Mouse (Mus musculus) hindbrain, embryonic 15.5 days (tissue): ENCODE results near the gene Slc19a1. TPM values are rescaled to one million over a fixed set of nuclear protein-coding genes. Genes with fewer than 3 reads are reported as not detected.

Source experiments
- ATAC-seq: fragments of 200-750 bp; cut with Nextera tagmentation; 2 replicates; pipeline ENCODE4 v1.8.0; 2017; ENCODE audit warnings: low read depth, moderate number of reproducible peaks, moderate TSS enrichment; ENCODE audit not compliant: low FRiP score
- H3K27ac ChIP-seq: fragments of 300-500 bp; sonication (generic); replicated peaks from 2 replicates; pipeline ENCODE4 v1.5.1; 2015; ENCODE audit warnings: mild to moderate bottlenecking, inconsistent platforms
- H3K27me3 ChIP-seq: fragments of 300-500 bp; sonication (generic); 2 replicates; pipeline ENCODE4 v1.6.1; 2015; ENCODE audit warnings: control low read depth, inconsistent platforms
- H3K36me3 ChIP-seq: fragments of 300-500 bp; sonication (generic); 2 replicates; pipeline ENCODE4 v1.6.1; 2015; ENCODE audit warnings: control low read depth, inconsistent platforms
- H3K4me1 ChIP-seq: fragments of 300-500 bp; sonication (generic); replicated peaks from 2 replicates; pipeline ENCODE4 v1.6.1; 2015; ENCODE audit warnings: control low read depth, inconsistent platforms
- H3K4me2 ChIP-seq: fragments of 300-500 bp; sonication (generic); 2 replicates; pipeline ENCODE4 v1.6.1; 2015; ENCODE audit warnings: moderate library complexity, mild to moderate bottlenecking, inconsistent platforms
- H3K4me3 ChIP-seq: fragments of 300-500 bp; sonication (generic); 2 replicates; pipeline ENCODE4 v1.5.1; 2015; ENCODE audit warnings: mild to moderate bottlenecking, inconsistent platforms
- H3K9ac ChIP-seq: fragments of 300-500 bp; sonication (generic); 2 replicates; pipeline ENCODE4 v1.6.1; 2015; ENCODE audit warnings: inconsistent platforms
- H3K9me3 ChIP-seq: fragments of 300-500 bp; sonication (generic); 2 replicates; pipeline ENCODE4 v1.6.1; 2016; ENCODE audit warnings: control low read depth, inconsistent platforms
- WGBS: fragments of 180-500 bp; shearing (Covaris S2); methylation state at CpG from one replicate; pipeline ENCODE4 v1.1.7; 2015; 5-methylcytosine and 5-hydroxymethylcytosine counted together
- polyA plus RNA-seq: library from polyadenylated mRNA; unstranded; fragments of >200 nt; fragmentation: Nextera tagmentation; extraction: Ambion mirVana; gene quantifications from 2 replicates; pipeline ENCODE4 v1.2.1, GENCODE M21; 2015

Slc19a1 gene
- polyA plus RNA-seq, 1 experiment from 2014 or later: 42.9 TPM

DNA sequence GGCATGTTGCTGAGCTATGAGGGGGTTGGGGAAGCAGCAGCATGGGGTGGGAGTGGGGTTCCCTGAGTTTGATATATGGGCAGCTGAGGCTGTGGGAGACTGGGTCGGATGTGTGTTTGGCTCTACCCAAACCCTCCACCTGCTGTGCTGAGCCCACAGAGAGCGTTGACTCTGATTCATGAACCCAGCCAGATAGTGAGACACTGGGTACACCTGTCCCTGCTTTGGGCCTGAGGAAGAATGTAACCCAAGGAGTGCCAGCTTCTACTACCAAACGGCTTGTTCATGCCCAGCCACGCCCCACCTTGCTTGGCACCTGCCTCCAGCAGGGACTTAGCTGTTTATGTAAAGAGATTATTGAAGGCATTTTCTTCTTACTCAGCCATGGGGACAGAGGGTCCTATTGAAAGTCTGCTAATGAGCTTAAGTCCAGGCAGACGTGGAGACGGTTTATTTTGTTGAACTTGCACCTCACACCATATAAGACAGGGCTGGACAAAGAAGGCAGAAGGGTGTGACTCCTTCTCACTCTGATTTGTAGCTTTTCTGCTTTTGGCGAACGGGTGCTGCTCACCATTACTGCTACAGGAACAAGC is 6.6 kb downstream of the Slc19a1 start:
- Histone ChIP-seq H3K9ac (no peak overlapping the region), H3K4me3 (no peak overlapping the region), H3K4me1 (peaks cover 18% of the 10 kb centered on the region), H3K27me3 (no peaks in the 10 kb centered on the region), H3K36me3 (peaks cover 38% of the 10 kb centered on the region), H3K4me2 (no peak overlapping the region), H3K9me3 (no peaks in the 10 kb centered on the region), H3K27ac (no peak overlapping the region)
- 88% methylated on average over 8 of the region's 8 CpGs for WGBS
- ATAC-seq: no peak

DNA sequence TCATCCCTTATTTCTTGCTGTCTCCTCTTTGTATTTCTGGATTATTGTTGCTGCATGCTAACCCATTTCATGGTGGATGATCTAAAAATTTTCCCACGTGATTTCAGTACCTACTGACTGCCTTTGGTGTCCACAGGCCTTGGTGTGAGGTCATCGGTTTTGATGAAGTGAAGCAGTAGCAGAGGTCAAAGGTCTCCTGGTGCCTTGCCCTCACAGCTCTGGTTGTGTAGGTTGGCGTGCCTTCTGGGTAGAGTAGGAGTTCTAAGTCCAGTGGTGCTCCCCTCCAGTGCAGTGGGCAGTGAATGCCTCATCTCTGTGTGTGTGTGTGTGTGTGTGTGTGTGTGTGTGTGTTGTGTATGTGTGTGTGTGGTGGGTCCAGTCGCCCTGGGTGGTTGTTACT is 16.2 kb downstream of the Slc19a1 start:
- Histone ChIP-seq H3K27me3 (no peaks in the 10 kb centered on the region), H3K9me3 (no peaks in the 10 kb centered on the region), H3K4me1 (no peaks in the 10 kb centered on the region), H3K4me2 (no peak overlapping the region), H3K36me3 (peaks cover 56% of the 10 kb centered on the region), H3K4me3 (no peak overlapping the region), H3K9ac (no peak overlapping the region), H3K27ac (no peak overlapping the region)
- 74% methylated on average over 4 of the region's 4 CpGs for WGBS
- no peak for ATAC-seq

DNA sequence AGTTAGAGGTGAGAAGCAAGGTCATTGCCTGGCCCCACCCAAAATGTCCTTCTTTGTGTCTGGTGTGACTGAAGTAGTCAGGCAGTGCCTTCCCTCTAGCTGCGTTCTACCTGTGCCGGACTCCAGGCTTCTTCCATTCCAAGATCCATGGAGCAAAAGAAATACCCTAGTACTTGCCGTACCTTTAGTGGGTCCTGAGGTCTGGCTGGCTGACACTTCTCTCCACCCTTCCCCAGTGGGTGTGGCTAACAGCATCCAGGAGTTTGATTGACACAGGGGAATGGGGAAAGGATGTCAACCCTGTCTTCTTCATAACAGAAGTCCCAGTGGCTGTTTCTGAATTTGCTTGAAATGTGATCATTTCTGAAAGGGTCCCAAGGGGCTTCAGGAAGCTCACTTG is 16.6 kb downstream of the Slc19a1 start:
- Histone ChIP-seq H3K36me3 (peaks cover 51% of the 10 kb centered on the region), H3K4me2 (no peak overlapping the region), H3K27ac (no peak overlapping the region), H3K9me3 (no peaks in the 10 kb centered on the region), H3K4me1 (no peaks in the 10 kb centered on the region), H3K4me3 (no peak overlapping the region), H3K9ac (no peak overlapping the region), H3K27me3 (no peaks in the 10 kb centered on the region)
- ATAC-seq: no peak
- 94% methylated on average over 3 of the region's 3 CpGs for WGBS

DNA sequence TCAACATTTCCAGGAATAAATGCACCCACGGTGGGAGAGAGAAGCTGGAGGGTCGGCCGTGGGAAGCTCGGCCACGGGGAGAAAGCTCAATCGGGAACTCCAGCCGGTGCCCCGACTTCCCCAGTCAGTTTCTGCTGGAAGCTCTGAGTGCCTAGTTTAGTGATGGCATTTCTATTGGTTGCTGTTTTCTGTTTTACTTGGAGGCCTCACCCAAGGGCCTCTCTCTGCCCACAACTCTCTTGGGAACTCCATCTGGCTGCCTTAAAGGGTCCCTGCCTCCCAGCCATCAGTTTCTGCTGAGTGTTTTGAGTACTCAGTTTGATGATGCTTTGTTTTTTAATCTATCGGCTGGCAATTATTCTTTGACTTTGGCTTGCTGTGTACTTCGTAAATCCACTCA is 24.7 kb downstream of the Slc19a1 start:
- H3K4me1 ChIP-seq: no peaks in the 10 kb centered on the region; the same call in 1 of the 2 replicates
- no peak overlapping the region for H3K27ac ChIP-seq
- no peak overlapping the region for H3K4me3 ChIP-seq
- no peaks in the 10 kb centered on the region for H3K9me3 ChIP-seq
- 0 out of 2 replicates have a peak, but pooled peaks cover 1% of the 10 kb centered on the region for H3K36me3 ChIP-seq
- no peak for ATAC-seq
- WGBS: 81% methylated on average over 10 of the region's 10 CpGs
- H3K27me3 ChIP-seq: no peaks in the 10 kb centered on the region
- no peak overlapping the region for H3K4me2 ChIP-seq
- no peak overlapping the region for H3K9ac ChIP-seq

DNA sequence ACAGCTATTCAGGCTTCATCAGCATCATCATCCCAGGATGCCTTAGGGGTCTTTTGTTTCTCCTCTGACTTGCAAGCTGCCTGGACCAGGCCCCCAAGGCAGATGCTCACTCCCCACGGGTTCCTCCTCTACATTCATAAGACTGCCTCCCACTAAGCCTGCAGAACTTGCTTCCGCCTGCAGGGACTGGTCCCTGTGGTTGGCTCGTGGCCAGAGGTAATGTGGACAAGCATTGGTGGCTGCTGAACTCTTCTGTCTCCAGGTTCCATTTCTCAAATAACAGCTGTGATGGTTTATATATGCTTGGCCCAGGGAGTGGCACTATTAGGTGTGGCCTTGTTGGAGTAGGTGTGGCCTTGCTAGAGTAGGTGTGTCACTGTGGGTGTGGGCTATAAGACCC is 29.4 kb downstream of the Slc19a1 start:
- Histone ChIP-seq H3K4me2 (no peak overlapping the region), H3K36me3 (no peaks in the 10 kb centered on the region), H3K4me3 (no peak overlapping the region), H3K9me3 (no peaks in the 10 kb centered on the region), H3K9ac (no peak overlapping the region), H3K27ac (0 out of 2 replicates have a peak overlapping the region, but pooled peaks have one; percentile 20), H3K4me1 (no peaks in the 10 kb centered on the region; the same call in 1 of the 2 replicates), H3K27me3 (no peaks in the 10 kb centered on the region)
- no peak for ATAC-seq
- 61% methylated on average over 3 of the region's 3 CpGs for WGBS

DNA sequence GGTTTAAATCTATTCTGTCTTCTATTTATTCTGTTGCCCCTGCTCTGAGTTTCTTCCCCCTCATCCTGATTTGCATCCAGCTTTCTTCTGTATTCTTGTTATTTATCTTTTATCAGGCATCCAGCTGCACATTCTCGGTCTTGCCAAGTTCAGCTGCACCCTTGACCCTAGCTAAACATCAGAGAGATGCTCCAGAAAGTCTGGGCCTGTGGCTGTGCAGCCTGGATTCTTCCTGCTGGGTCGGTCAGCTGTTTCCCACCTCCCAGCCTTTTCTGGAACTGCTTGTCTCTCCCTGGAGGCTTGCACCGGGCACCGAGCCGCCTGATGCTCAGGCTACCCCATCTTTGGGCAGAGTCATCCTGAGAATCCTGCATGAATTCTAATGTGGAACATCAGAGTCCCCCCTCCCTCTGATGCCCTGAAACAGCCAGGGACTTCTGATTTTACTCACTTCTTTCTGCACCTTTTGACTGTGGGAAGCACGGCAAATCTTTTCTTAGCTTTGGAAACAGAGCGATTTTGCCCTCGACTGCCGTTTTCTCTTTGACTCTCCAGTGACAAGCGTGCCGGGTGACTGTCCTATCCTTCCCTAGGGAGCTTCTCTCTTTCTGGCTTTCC is 30.5 kb downstream of the Slc19a1 start:
- WGBS: 78% methylated on average over 11 of the region's 11 CpGs
- Histone ChIP-seq H3K27ac (0 out of 2 replicates have a peak overlapping the region, but pooled peaks have one; percentile 20), H3K4me1 (no peaks in the 10 kb centered on the region), H3K36me3 (no peaks in the 10 kb centered on the region), H3K9me3 (no peaks in the 10 kb centered on the region), H3K4me3 (no peak overlapping the region), H3K27me3 (no peaks in the 10 kb centered on the region), H3K4me2 (no peak overlapping the region), H3K9ac (no peak overlapping the region)
- ATAC-seq: no peak

DNA sequence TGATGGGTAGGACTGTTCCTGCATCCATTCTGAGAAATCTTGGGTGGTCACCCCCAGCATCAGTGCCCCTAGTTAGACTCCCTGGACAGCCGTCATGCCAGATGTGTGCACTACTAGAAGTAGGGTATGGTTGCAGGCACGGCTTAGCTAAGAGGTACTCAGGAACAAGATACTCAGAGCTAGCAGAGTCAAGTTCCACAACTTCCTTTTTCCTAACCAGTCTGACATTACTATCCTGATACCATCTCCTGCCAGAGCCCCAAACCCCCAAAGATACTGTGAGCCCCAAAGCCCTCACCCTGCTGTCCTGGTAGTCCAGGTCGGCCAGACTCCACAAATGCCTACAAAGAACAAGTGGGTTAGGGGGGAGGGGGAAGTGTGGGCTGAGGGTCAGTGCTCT is 32.2 kb downstream of the Slc19a1 start:
- ATAC-seq: no peak
- no peaks in the 10 kb centered on the region for H3K9me3 ChIP-seq
- no peaks in the 10 kb centered on the region for H3K36me3 ChIP-seq
- H3K9ac ChIP-seq: no peak overlapping the region
- H3K4me2 ChIP-seq: no peak overlapping the region
- no peaks in the 10 kb centered on the region for H3K4me1 ChIP-seq
- WGBS: 100% methylated on average over 3 of the region's 3 CpGs
- H3K27me3 ChIP-seq: no peaks in the 10 kb centered on the region
- no peak overlapping the region for H3K4me3 ChIP-seq
- H3K27ac ChIP-seq: no peak overlapping the region

DNA sequence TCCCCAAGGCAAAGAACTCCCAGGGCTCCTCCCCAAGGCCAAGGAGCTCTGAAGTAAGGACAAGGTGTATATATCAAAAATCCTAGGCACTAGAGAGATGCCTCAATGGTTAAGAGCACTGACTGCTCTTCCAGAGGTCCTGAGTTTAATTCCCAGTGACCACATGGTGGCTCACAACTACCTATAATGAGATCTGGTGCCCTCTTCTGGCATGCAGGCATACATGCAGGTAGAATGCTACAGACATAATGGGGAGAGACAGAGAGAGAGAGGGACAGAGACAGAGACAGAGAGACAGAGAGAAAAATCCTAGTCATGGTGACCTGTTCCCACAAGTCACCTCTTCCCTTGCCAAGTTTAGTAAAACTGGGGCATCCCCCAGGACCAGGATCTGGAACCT is 32.6 kb downstream of the Slc19a1 start:
- H3K36me3 ChIP-seq: no peaks in the 10 kb centered on the region
- no peak overlapping the region for H3K9ac ChIP-seq
- no peaks in the 10 kb centered on the region for H3K9me3 ChIP-seq
- no peaks in the 10 kb centered on the region for H3K27me3 ChIP-seq
- no peaks in the 10 kb centered on the region for H3K4me1 ChIP-seq
- H3K27ac ChIP-seq: no peak overlapping the region
- no peak overlapping the region for H3K4me2 ChIP-seq
- ATAC-seq: no peak
- no peak overlapping the region for H3K4me3 ChIP-seq

DNA sequence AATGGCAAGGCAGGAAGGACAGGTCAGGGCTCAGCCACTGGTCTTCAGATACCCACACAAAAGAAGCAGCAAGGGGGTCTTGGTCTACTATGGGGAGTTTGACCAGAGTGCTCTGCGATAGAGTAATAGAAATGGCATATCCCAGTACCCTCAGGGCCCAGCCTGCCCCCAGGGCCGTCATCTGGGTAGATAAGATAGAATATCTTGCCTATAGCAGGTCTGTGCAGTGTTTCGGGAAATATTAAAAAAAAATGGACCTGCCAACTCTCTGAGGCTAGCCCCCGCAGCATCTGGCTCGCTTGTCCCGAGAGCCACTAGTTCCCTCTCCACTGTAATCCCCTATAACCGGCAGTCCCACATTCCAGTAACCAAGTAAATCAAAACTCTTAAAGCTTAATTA is 36.4 kb downstream of the Slc19a1 start:
- no peak overlapping the region for H3K4me3 ChIP-seq
- H3K27ac ChIP-seq: no peak overlapping the region
- H3K27me3 ChIP-seq: no peaks in the 10 kb centered on the region
- no peaks in the 10 kb centered on the region for H3K4me1 ChIP-seq
- no peaks in the 10 kb centered on the region for H3K9me3 ChIP-seq
- no peak for ATAC-seq
- no peak overlapping the region for H3K4me2 ChIP-seq
- H3K36me3 ChIP-seq: no peaks in the 10 kb centered on the region
- no peak overlapping the region for H3K9ac ChIP-seq
- WGBS: 95% methylated on average over 7 of the region's 7 CpGs

DNA sequence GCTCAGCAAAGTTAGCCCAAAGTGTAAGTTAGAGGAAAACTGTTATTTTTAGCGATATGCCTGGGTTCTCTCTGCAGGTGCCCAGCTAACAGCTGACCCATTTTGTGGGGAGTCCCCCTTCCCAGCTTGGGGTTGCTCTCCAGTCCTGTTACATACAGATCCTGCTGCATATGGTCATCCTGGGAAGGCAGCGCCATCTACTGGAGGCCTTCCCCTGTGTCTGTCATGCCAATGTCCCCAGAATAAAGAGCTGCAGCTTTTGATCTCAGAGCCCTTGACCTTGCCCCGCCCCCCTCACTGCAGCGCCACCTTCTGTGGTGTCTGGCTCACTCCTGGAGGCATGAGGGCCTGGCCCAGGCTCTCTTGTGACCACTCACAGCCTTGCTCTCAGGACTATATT is 38.0 kb downstream of the Slc19a1 start:
- WGBS: 59% methylated on average over 4 of the region's 4 CpGs

DNA sequence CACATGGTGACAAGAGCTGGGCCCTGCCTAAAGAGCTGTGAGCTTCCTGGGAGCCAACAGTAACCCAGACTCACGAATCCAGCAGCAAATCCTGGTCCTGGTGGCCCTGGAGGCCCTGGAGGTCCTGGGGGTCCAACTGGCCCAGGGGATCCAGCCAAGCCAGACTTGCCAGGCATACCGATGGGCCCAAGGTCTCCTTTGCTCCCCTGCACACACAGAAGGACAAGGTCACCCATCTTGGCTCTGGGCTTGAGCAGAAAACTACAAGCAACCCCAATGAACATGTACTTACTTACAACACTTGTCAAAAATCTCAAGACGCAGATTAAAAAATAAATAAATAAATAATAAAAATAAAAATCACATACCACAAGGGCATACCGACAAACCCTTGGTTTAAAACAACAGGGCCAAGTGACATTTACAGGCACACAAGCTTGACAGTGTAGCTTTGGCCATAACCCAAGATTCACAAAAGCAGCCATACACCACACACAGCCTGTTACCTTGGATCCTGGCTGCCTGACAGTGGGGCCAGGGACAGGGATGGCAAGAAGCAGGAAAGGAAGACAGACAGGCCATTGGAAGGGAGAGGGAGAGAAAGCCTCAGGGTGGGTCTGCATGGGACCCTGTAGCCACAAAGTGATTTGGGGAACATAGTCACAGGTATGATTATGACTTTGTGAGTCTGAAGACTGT is 42.4 kb downstream of the Slc19a1 start:
- H3K9me3 ChIP-seq: no peaks in the 10 kb centered on the region
- no peak overlapping the region for H3K27ac ChIP-seq
- 80% methylated on average over 4 of the region's 4 CpGs for WGBS
- H3K36me3 ChIP-seq: no peaks in the 10 kb centered on the region
- ATAC-seq: peak; percentile 36; the same call in 1 of the 2 replicates
- no peak overlapping the region for H3K4me3 ChIP-seq
- no peak overlapping the region for H3K9ac ChIP-seq
- no peaks in the 10 kb centered on the region for H3K27me3 ChIP-seq
- H3K4me1 ChIP-seq: no peaks in the 10 kb centered on the region
- H3K4me2 ChIP-seq: no peak overlapping the region

More for the DNA sequence above, 38.0 kb downstream of the Slc19a1 start:
- H3K27me3 ChIP-seq: no peaks in the 10 kb centered on the region
- H3K9me3 ChIP-seq: no peaks in the 10 kb centered on the region
- no peak overlapping the region for H3K27ac ChIP-seq
- no peak overlapping the region for H3K9ac ChIP-seq
- ATAC-seq: 0 out of 2 replicates have a peak, but pooled peaks have one; percentile 32
- H3K4me3 ChIP-seq: no peak overlapping the region
- H3K36me3 ChIP-seq: no peaks in the 10 kb centered on the region
- no peak overlapping the region for H3K4me2 ChIP-seq
- no peaks in the 10 kb centered on the region for H3K4me1 ChIP-seq

DNA sequence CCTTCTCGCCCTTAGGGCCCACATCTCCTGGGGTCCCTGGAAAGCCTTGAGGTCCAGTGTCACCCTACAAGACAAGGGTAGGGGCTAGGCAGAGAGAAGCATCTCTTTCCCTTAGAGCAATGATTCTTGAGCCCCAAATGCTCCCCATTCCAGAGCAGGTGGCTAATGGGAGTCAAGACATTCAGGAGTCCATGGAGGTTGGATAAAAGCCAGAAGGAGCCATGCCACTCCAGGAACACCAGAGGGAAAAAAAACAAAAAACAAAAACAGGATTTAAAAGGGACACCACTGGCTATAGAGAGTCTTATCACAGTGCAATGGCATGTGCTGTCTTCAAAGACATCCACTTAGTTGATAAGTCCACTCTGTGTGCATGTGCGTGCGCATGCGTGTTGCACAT is 46.4 kb downstream of the Slc19a1 start:
- WGBS: 96% methylated on average over 4 of the region's 4 CpGs

More for the DNA sequence above, 46.4 kb downstream of the Slc19a1 start:
- H3K27me3 ChIP-seq: no peaks in the 10 kb centered on the region
- H3K36me3 ChIP-seq: no peaks in the 10 kb centered on the region
- ATAC-seq: no peak
- H3K27ac ChIP-seq: no peak overlapping the region
- H3K9ac ChIP-seq: no peak overlapping the region
- H3K9me3 ChIP-seq: no peaks in the 10 kb centered on the region
- no peak overlapping the region for H3K4me2 ChIP-seq
- no peak overlapping the region for H3K4me3 ChIP-seq
- 0 out of 2 replicates have a peak, but pooled peaks cover 3% of the 10 kb centered on the region for H3K4me1 ChIP-seq
